Mouse (Mus musculus) right cerebral cortex, adult 18-20 months (tissue): ENCODE results near the gene Cmpk1.
"Not testable (repeated sequence)": the region's sequence is repeated elsewhere in the genome, so short reads cannot be mapped to it uniquely, and the experiment has no call there.

Experiments
- DNase-seq: peaks from one replicate; pipeline ENCODE4 v3.0.0; 2022; ENCODE audit warnings: mixed read lengths

Cmpk1 gene

GRCm38 (mm10) chr4:114986591-114987432, at the start of gene Cmpk1:
Cmpk1 (minus strand) TSS chr4:114987241.
- DNase-seq = peak; percentile 90

- no peak for DNase-seq
Measured at GRCm38 (mm10) chr4:115035043-115035442, 48.0 kb upstream of the Cmpk1 start.

GRCm38 (mm10) chr4:115019997-115020396, 33.0 kb upstream of the Cmpk1 start:
- DNase-seq = peak; percentile 7

GRCm38 (mm10) chr4:115014276-115014675, 27.2 kb upstream of the Cmpk1 start:
- no peak for DNase-seq

- DNase-seq = no peak
Measured at GRCm38 (mm10) chr4:115000429-115000795, 13.4 kb upstream of the Cmpk1 start.

GRCm38 (mm10) chr4:114999773-115000428, 12.9 kb upstream of the Cmpk1 start, which contains the start of gene Stil:
Stil (plus strand) TSS chr4:115000159.
- peak; percentile 98 for DNase-seq

GRCm38 (mm10) chr4:114999445-114999772, 12.4 kb upstream of the Cmpk1 start:
- no peak for DNase-seq

GRCm38 (mm10) chr4:114997051-114997450, 10.0 kb upstream of the Cmpk1 start:
- peak; percentile 8 for DNase-seq

GRCm38 (mm10) chr4:114994218-114994617, 7.2 kb upstream of the Cmpk1 start:
- DNase-seq = no peak

- no peak for DNase-seq
Measured at GRCm38 (mm10) chr4:114986211-114986590, 840 bp downstream of the Cmpk1 start.

- no peak for DNase-seq
Measured at GRCm38 (mm10) chr4:114983020-114983419, 4.0 kb downstream of the Cmpk1 start.

- DNase-seq = no peak
Measured at GRCm38 (mm10) chr4:114982619-114983018, 4.4 kb downstream of the Cmpk1 start.

GRCm38 (mm10) chr4:114973229-114973740, 13.8 kb downstream of the Cmpk1 start:
- DNase-seq = no peak

- no peak for DNase-seq
Measured at GRCm38 (mm10) chr4:114970736-114971135, 16.3 kb downstream of the Cmpk1 start.

GRCm38 (mm10) chr4:114960881-114961280, 26.2 kb downstream of the Cmpk1 start:
- not testable (repeated sequence) for DNase-seq

- no peak for DNase-seq
Measured at GRCm38 (mm10) chr4:114959533-114959932, 27.5 kb downstream of the Cmpk1 start.

GRCm38 (mm10) chr4:114958786-114959185, 28.3 kb downstream of the Cmpk1 start:
- DNase-seq = no peak

GRCm38 (mm10) chr4:114958231-114958630, 28.8 kb downstream of the Cmpk1 start:
- no peak for DNase-seq

GRCm38 (mm10) chr4:114957403-114957802, 29.6 kb downstream of the Cmpk1 start:
- DNase-seq = no peak

GRCm38 (mm10) chr4:114953172-114953571, 33.9 kb downstream of the Cmpk1 start:
- DNase-seq = no peak

- DNase-seq = no peak
Measured at GRCm38 (mm10) chr4:114947852-114948481, 39.1 kb downstream of the Cmpk1 start.

- peak; percentile 77 for DNase-seq
Measured at GRCm38 (mm10) chr4:114947395-114947794, 39.6 kb downstream of the Cmpk1 start.

GRCm38 (mm10) chr4:114946416-114946815, 40.6 kb downstream of the Cmpk1 start:
- no peak for DNase-seq

GRCm38 (mm10) chr4:114945021-114945420, 42.0 kb downstream of the Cmpk1 start:
- no peak for DNase-seq
